Mouse (Mus musculus) heart, postnatal 10 days (tissue): ENCODE data around the gene Tprg. TPM values are rescaled to one million over a fixed set of nuclear protein-coding genes. Genes with fewer than 3 reads are reported as not detected.

ENCODE experiments used
- DNase-seq, 2 experiments: peaks; one replicate each; pipeline ENCODE4 v3.0.0; 2021
- intact Hi-C: fragments of 180-260 bp; cut with DNase I; formaldehyde crosslinking; loops from one replicate; pipeline ENCODE4 v1.15.1; 2025
- total RNA-seq, 2 experiments: library from RNA; stranded (reverse); gene quantifications; 2 replicates each; pipeline ENCODE4 v1.2.3; 2021

Tprg gene
- total RNA-seq, 2 experiments from 2014 or later = not detected

DNA sequence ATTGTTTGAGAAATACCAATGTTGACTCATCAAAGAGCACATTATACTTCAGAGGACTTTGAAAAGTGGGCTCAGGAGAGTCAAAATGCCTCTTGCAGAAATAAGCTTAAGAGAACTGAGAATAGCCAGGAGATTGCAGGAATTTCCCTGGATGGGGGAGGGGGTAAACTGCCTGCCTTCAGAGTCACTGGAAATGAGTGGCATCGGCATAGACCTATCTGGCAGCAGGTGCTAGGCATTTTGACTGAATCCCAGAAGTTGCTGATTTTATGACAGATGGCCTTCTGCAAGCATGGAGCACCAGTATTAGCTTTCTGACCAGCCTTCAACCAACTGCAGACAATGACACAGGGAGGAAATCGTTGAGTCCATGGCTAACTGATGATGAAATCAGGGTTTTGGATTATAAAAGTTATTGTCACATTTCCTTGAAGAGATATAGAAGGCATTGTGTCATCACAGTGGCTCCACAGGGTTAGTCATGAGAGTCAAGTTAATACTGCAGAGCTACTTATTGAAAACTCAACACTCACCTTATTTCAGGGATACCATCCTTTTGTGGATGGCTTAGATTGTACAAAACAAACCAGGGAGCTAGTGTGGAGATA, 39.1 kb downstream of the Tprg start:
- DNase-seq = no peak

GRCm38 (mm10) chr16:25333279-25334219, 46.9 kb downstream of the Tprg start:
- no peak for DNase-seq
- intact Hi-C loops = no loop called here

More for the DNA sequence above, 39.1 kb downstream of the Tprg start:
- intact Hi-C loops = no loop called here

GRCm38 (mm10) chr16:25335058-25335703, 48.6 kb downstream of the Tprg start:
- no peak for DNase-seq
- intact Hi-C loops = no loop called here

GRCm38 (mm10) chr16:25349626-25350025, 63.0 kb downstream of the Tprg start:
- intact Hi-C loops = loop anchor here (1.0 to 5.0 kb wide), 3 partner anchors 82 to 1387 kb away; no protein-coding TSS in a partner anchor
- peak; percentile 62 to 77 for DNase-seq

DNA sequence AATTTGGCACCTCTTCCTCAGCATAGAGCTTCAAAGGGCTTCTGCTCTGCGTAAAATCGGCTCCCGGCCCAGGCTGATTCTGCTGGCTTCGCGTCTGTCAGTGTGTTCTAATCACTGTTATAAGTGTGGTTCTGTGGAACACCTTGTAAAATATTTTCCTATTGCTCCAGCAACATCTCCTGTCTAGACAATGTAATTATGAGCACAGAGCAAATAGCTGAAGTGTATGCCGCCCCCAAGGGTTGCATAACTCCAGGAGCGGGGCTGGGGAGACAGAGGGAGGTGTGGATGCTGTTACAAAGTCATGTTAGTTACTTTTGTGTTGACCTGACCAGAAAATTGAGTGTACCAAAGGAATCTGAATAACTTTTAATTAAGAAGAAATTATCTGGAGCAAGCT, 81.2 kb downstream of the Tprg start:
- intact Hi-C loops = no loop called here
- DNase-seq = no peak

GRCm38 (mm10) chr16:25369984-25370412, 83.4 kb downstream of the Tprg start:
- intact Hi-C loops = loop anchor here (10.0 kb wide), 1 partner anchor 315 kb away; the partner anchor contains the start of gene Trp63

DNA sequence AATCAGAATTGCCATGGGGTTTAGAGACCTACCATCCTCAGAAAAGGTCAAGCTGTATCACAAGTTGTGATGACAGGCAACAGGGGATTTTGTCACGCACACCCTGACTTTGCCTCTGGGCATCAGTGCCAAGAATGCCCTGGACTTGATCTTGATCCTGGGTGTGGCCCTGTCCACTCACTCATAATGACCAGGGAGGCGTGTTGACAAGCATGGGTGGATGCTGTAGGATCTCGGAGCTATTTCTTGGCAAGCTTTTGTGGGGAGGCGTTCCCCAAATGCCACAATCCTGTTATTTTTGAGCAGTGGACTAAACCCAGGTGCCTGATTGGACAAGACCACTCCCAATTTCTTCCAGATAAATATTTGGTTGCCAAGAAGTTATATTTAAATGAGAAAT, 87.5 kb downstream of the Tprg start:
- peak; percentile 13 to 18 for DNase-seq
- intact Hi-C loops = loop anchor here (10.0 kb wide), 1 partner anchor 311 kb away; the partner anchor contains the start of gene Trp63

More at GRCm38 (mm10) chr16:25369984-25370412, 83.4 kb downstream of the Tprg start:
- DNase-seq = no peak

- peak; percentile 11 to 19 for DNase-seq
- intact Hi-C loops = loop anchor here (10.0 kb wide), 1 partner anchor 310 kb away; the partner anchor contains the start of gene Trp63
These were observed 88.2 kb downstream of the Tprg start for GRCm38 (mm10) chr16:25374775-25375174.

DNA sequence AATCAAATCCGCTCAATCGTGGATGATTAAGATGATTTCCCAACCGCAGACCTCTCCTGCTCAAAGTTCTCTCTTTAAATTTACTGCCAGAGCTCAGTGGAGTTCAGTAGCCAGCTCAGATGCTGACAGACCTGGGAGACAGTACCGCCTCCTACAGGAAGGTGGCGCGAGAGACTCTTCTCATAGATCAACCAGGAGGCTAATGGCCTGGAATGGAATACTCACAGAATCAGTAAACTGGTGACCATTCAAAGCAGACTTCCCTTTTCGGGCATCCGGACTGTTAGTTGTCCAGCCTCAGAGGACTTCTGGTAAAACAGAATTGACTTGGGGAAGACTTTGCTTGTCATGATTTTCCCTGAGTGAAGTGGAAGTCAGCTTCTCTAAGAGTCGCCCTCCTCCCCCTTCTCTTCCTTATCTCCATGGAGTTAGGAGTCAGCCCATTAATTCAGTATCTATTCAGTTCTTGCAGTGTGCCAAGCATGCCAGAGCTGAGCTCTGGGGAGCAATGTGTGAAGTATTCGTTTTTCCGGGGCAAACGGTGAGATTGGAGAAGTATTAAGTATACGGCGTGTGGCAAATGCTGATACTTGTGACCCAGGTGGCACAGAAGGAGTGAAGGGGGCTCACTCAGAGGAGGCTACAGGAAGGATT, 90.2 kb downstream of the Tprg start:
- peak; percentile 79 to 88 for DNase-seq
- intact Hi-C loops = loop anchor here (1.0 to 10.0 kb wide), 2 partner anchors 308 to 575 kb away; partner anchors contain the start of gene Trp63

GRCm38 (mm10) chr16:25377695-25378094, 91.1 kb downstream of the Tprg start:
- intact Hi-C loops = loop anchor here (10.0 kb wide), 1 partner anchor 307 kb away; the partner anchor contains the start of gene Trp63
- no peak for DNase-seq

DNA sequence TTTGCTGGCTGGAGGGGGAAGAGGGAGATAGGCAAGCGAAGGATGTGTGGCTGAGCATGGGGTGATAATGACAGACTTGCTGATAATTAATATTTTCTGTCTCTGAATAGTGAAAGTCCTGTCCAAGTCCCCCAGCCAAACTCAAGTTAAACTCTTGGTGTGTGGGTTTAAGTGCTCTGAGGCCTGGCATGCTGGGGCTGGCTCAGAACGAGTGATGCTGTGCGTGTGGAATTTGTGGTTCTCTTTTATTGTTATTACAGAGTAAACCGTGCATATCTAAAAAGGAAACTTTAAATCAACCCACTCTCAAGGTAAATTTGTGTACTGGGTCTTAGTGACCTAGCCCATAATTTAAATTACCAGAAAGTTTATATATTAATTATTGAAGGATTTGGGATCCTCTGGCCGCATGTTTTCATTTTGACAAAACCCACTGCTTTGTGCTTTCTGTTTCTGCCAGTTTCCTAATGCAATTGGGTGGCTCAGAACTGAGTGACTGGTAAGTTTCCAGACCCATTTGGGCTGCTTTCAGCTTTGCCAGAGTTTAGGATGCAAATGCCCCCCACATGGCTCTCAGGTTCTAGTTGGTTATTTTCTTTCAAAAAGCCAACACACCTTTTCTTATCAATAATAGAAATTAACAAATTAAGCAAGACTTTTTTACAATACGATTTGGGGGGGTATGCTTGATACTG, 99.0 kb downstream of the Tprg start:
- intact Hi-C loops = no loop called here
- no peak for DNase-seq

GRCm38 (mm10) chr16:25394676-25395075, 108.1 kb downstream of the Tprg start:
- intact Hi-C loops = no loop called here
- DNase-seq = no peak

- intact Hi-C loops = no loop called here
- DNase-seq = no peak
These were observed 117.5 kb downstream of the Tprg start for GRCm38 (mm10) chr16:25404156-25404555.

DNA sequence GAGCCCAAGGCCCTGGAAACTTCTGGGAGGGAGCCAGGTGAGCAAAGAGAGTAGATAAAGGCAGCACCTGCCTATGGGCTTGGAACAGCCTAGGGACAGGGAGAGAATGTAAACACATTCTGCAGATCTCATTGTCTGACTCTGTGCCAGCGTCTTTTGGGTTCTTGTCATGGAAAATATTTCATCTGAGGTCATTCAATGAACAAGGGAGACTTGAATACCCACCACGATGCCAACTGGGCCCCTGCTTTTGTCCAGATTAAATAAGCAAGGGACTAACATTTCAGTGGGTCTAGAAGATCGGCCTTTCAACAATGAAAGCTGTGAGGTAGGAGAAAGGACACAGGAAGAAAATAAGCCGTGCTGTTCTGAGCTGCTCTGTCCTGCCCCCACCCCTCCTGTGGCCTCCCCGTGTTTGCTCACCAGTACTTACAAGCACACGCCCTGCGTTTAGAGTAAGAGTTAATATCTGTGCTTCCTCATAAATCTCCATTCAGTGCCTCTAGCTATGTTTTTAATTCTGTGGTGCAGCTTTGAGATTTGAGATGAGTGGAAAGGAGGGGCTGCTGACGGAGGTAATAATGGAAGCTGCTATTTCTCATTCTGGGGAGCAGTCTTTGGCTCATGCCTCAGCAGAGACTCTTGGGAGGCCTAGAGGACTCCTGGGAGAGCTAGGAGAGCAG, 120.7 kb downstream of the Tprg start:
- peak; percentile 16 to 26 for DNase-seq
- intact Hi-C loops = no loop called here

GRCm38 (mm10) chr16:25408032-25408431, 121.4 kb downstream of the Tprg start:
- intact Hi-C loops = no loop called here
- no peak for DNase-seq

DNA sequence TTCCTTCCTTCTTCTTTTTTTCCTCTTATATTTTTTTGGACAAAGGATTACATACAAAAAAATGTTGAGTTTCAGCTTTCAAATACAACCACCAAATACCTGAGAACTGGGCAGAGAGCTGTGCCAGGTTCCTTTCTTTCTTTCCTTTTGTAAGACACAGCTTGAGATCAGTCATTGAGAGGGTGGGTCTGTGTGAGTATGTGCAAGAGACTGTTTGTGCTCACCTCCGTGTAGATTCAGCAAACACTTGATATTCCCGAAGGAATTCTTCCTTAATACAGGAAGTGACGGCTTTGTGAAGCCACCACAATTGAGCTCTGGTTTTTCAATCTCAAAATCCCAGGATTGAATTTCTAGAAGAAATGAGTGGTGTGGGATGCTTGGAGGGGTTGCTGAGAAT, 124.7 kb downstream of the Tprg start:
- intact Hi-C loops = no loop called here
- no peak for DNase-seq

DNA sequence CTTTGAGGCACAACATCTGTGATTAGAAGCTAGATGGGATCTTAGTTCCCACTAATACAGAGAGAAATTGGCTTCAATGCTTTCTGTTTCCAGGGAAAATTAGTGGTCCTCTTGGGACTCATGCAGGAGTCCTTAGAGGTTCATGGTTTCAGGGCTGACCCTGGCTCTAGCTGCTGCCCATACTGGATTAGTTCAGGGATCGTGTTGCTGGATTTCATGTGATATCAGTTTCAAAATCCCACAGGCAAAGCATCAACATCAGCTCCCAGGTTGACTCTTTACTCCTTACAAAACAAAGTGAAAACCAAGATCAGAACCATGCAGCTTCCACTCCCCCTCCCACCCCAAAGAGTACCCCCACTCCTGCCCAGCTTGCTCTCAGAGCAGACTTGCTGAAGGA, 127.3 kb downstream of the Tprg start:
- no peak for DNase-seq
- intact Hi-C loops = no loop called here

DNA sequence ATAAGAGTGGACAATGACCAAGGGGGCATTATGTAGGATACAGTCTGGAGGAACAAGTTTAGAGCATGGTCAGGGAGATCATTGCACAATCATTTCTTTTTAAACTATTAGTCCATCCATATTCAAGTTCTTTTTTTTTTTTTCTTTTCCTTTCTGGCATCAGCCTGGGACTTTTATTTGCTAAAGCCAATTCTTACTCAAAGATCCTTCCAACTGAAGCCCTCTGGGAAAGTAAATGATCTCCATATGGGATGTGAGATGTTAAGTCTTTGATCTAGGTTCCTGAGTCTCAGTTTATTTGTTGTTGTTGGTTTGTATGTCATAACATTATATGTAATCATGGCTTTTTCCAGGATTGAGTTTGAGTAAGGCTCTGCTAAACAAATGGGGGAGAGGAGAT, 128.6 kb downstream of the Tprg start:
- no peak for DNase-seq
- intact Hi-C loops = no loop called here
